Mouse (Mus musculus) myocyte (in vitro differentiated cells): Measurements from ENCODE around the gene Dtnb. TPM values are rescaled to one million over a fixed set of nuclear protein-coding genes. Genes with fewer than 3 reads are reported as not detected.

Experiments
- H3K27me3 ChIP-seq: one replicate; pipeline ENCODE4 v1.6.1; 2011; ENCODE audit not compliant: control insufficient read depth, insufficient read depth, insufficient read length
- H3K36me3 ChIP-seq: one replicate; pipeline ENCODE4 v1.6.1; 2011; ENCODE audit not compliant: control insufficient read depth, insufficient read depth
- H3K4me2 ChIP-seq: one replicate; pipeline ENCODE4 v1.6.1; 2011; ENCODE audit warnings: low read depth, control low read depth
- H3K4me3 ChIP-seq: one replicate; pipeline ENCODE4 v1.5.1; 2011; ENCODE audit warnings: mild to moderate bottlenecking, control low read depth, moderate library complexity
- H3K79me2 ChIP-seq: one replicate; pipeline ENCODE4 v1.6.1; 2011; ENCODE audit not compliant: control insufficient read depth, insufficient read depth
- H3ac ChIP-seq: one replicate; pipeline ENCODE4 v1.6.1; 2011; ENCODE audit not compliant: control insufficient read depth, insufficient read length
- CEBPB ChIP-seq: IDR thresholded peaks from 2 replicates; pipeline ENCODE4 v1.6.1; 2011; ENCODE audit warnings: mild to moderate bottlenecking, moderate library complexity; ENCODE audit not compliant: poor library complexity, insufficient read depth, severe bottlenecking
- E2F4 ChIP-seq: IDR thresholded peaks from one replicate; pipeline ENCODE4 v1.6.1; 2011; ENCODE audit warnings: mild to moderate bottlenecking, control low read depth, moderate library complexity; ENCODE audit not compliant: insufficient read depth
- MAX ChIP-seq: IDR thresholded peaks from one replicate; pipeline ENCODE4 v1.6.1; 2011; ENCODE audit warnings: low read depth, mild to moderate bottlenecking, control low read depth
- MYOD1 ChIP-seq, 3 experiments: IDR thresholded peaks; one replicate each; pipeline ENCODE4 v1.6.1; 2011; ENCODE audit warnings: control low read depth in 2 of 3, low read depth in 2 of 3, mild to moderate bottlenecking in 2 of 3, moderate library complexity in 1 of 3; ENCODE audit not compliant: insufficient read length in 2 of 3, control insufficient read depth in 1 of 3
- MYOG ChIP-seq, 3 experiments: IDR thresholded peaks; one replicate each; pipeline ENCODE4 v1.6.1; 2011; ENCODE audit warnings: control low read depth in 2 of 3, low read depth in 2 of 3, mild to moderate bottlenecking in 2 of 3; ENCODE audit not compliant: insufficient read length in 2 of 3, control insufficient read depth in 1 of 3, insufficient read depth in 1 of 3
- POLR2A ChIP-seq: IDR thresholded peaks from one replicate; pipeline ENCODE4 v1.6.1; 2011; ENCODE audit warnings: low read depth, mild to moderate bottlenecking, control low read depth, moderate library complexity; ENCODE audit not compliant: insufficient read length
- POLR2AphosphoS2 ChIP-seq: IDR thresholded peaks from one replicate; pipeline ENCODE4 v1.6.1; 2011; ENCODE audit warnings: low read depth, control low read depth; ENCODE audit not compliant: insufficient read length
- REST ChIP-seq: IDR thresholded peaks from one replicate; pipeline ENCODE4 v1.6.1; 2011; ENCODE audit warnings: mild to moderate bottlenecking, control low read depth, moderate library complexity; ENCODE audit not compliant: insufficient read depth, insufficient read length
- SRF ChIP-seq: IDR thresholded peaks from one replicate; pipeline ENCODE4 v1.6.1; 2011; ENCODE audit warnings: low read depth; ENCODE audit not compliant: control insufficient read depth, insufficient read length
- TCF12 ChIP-seq: IDR thresholded peaks from one replicate; pipeline ENCODE4 v1.6.1; 2011; ENCODE audit warnings: mild to moderate bottlenecking, control low read depth; ENCODE audit not compliant: poor library complexity, insufficient read depth, severe bottlenecking
- TCF3 ChIP-seq: IDR thresholded peaks from one replicate; pipeline ENCODE4 v1.6.1; 2011; ENCODE audit warnings: low read depth, control low read depth; ENCODE audit not compliant: insufficient read length
- USF1 ChIP-seq: IDR thresholded peaks from one replicate; pipeline ENCODE4 v1.6.1; 2011; ENCODE audit warnings: low read depth, mild to moderate bottlenecking, control low read depth, moderate library complexity
- polyA plus RNA-seq: library from polyadenylated mRNA; unstranded; fragments of >200 nt; fragmentation: generic; extraction: Trizol; gene quantifications from one replicate; pipeline ENCODE4 v1.2.1, GENCODE M21; 2012; ENCODE audit warnings: missing spikeins

Gene Dtnb
- polyA plus RNA-seq, 1 experiment, result 5.5 TPM

- Histone ChIP-seq H3K4me3 (no peak overlapping the region), H3ac (no peak overlapping the region), H3K27me3 (no peaks in the 10 kb centered on the region), H3K36me3 (no peaks in the 10 kb centered on the region), H3K4me2 (no peak overlapping the region), H3K79me2 (no peaks in the 10 kb centered on the region)
- no peak for TF ChIP-seq MYOG (IDR thresholded peaks at IDR 0.05; ENCODE audit: control insufficient read depth in 1 of 3, insufficient read depth in 1 of 3, insufficient read length in 2 of 3, low read depth in 2 of 3)
- no peak for TF ChIP-seq POLR2AphosphoS2
- no peak for TF ChIP-seq MYOD1 (IDR thresholded peaks at IDR 0.05; ENCODE audit: control insufficient read depth in 1 of 3, insufficient read length in 2 of 3, low read depth in 2 of 3)
- no peak for TF ChIP-seq USF1
- no peak for TF ChIP-seq MAX
- no peak for TF ChIP-seq POLR2A
- TF ChIP-seq REST, result no peak
- TF ChIP-seq TCF12, result no peak
- no peak for TF ChIP-seq CEBPB
- TF ChIP-seq SRF, result no peak
- no peak for TF ChIP-seq TCF3
- TF ChIP-seq E2F4, result no peak
Measured at GRCm38 (mm10) chr12:3787041-3787440, 214.9 kb downstream of the Dtnb start.

GRCm38 (mm10) chr12:3787541-3787940 lies 215.4 kb downstream of the Dtnb start:
- Histone ChIP-seq H3K36me3 (no peaks in the 10 kb centered on the region), H3K4me2 (no peak overlapping the region), H3K79me2 (no peaks in the 10 kb centered on the region), H3K4me3 (no peak overlapping the region), H3ac (no peak overlapping the region), H3K27me3 (no peaks in the 10 kb centered on the region)
- TF ChIP-seq CEBPB, result no peak
- TF ChIP-seq TCF3, result no peak
- no peak for TF ChIP-seq MYOG (IDR thresholded peaks at IDR 0.05; ENCODE audit: control insufficient read depth in 1 of 3, insufficient read depth in 1 of 3, insufficient read length in 2 of 3, low read depth in 2 of 3)
- TF ChIP-seq REST, result no peak
- TF ChIP-seq E2F4, result no peak
- TF ChIP-seq POLR2A, result no peak
- no peak for TF ChIP-seq MYOD1 (IDR thresholded peaks at IDR 0.05; ENCODE audit: control insufficient read depth in 1 of 3, insufficient read length in 2 of 3, low read depth in 2 of 3)
- TF ChIP-seq TCF12, result no peak
- no peak for TF ChIP-seq USF1
- no peak for TF ChIP-seq MAX

GRCm38 (mm10) chr12:3788421-3789051 lies 216.4 kb downstream of the Dtnb start:
- Histone ChIP-seq H3ac (no peak overlapping the region), H3K36me3 (no peaks in the 10 kb centered on the region)
- no peak for TF ChIP-seq POLR2AphosphoS2
- TF ChIP-seq CEBPB, result no peak
- no peak for TF ChIP-seq POLR2A
- TF ChIP-seq TCF3, result no peak
- no peak for TF ChIP-seq SRF
- TF ChIP-seq MAX, result no peak
- no peak for TF ChIP-seq TCF12
- TF ChIP-seq USF1, result no peak
- TF ChIP-seq MYOD1 (IDR thresholded peaks at IDR 0.05; ENCODE audit: control insufficient read depth in 1 of 3, insufficient read length in 2 of 3, low read depth in 2 of 3), result no peak
- no peak for TF ChIP-seq MYOG (IDR thresholded peaks at IDR 0.05; ENCODE audit: control insufficient read depth in 1 of 3, insufficient read depth in 1 of 3, insufficient read length in 2 of 3, low read depth in 2 of 3)
- no peak for TF ChIP-seq E2F4

GRCm38 (mm10) chr12:3789626-3790185 lies 217.5 kb downstream of the Dtnb start:
- Histone ChIP-seq H3ac (no peak overlapping the region), H3K4me3 (no peak overlapping the region), H3K4me2 (no peak overlapping the region), H3K79me2 (no peaks in the 10 kb centered on the region), H3K36me3 (no peaks in the 10 kb centered on the region), H3K27me3 (no peaks in the 10 kb centered on the region)
- no peak for TF ChIP-seq E2F4
- no peak for TF ChIP-seq USF1
- TF ChIP-seq MYOD1 (IDR thresholded peaks at IDR 0.05; ENCODE audit: control insufficient read depth in 1 of 3, insufficient read length in 2 of 3, low read depth in 2 of 3), result no peak
- no peak for TF ChIP-seq TCF3
- no peak for TF ChIP-seq MAX
- TF ChIP-seq SRF, result no peak
- no peak for TF ChIP-seq CEBPB
- no peak for TF ChIP-seq POLR2AphosphoS2
- TF ChIP-seq TCF12, result no peak
- TF ChIP-seq POLR2A, result no peak
- TF ChIP-seq REST, result no peak
- no peak for TF ChIP-seq MYOG (IDR thresholded peaks at IDR 0.05; ENCODE audit: control insufficient read depth in 1 of 3, insufficient read depth in 1 of 3, insufficient read length in 2 of 3, low read depth in 2 of 3)

More at GRCm38 (mm10) chr12:3788421-3789051, 216.4 kb downstream of the Dtnb start:
- H3K4me3 ChIP-seq, result no peak overlapping the region
- H3K27me3 ChIP-seq, result no peaks in the 10 kb centered on the region
- no peak overlapping the region for H3K4me2 ChIP-seq
- H3K79me2 ChIP-seq, result no peaks in the 10 kb centered on the region
